Mouse (Mus musculus): ENCODE measurements around the gene Nkd1. TPM values are rescaled to one million over a fixed set of nuclear protein-coding genes. Genes with fewer than 3 reads are reported as not detected.

The Nkd1 gene
- polyA plus RNA-seq, 1 experiment from 2014 or later, result 42.0 TPM

- H3K9ac ChIP-seq, result peak overlapping the region; percentile 66
- H3K9me3 ChIP-seq, result no peaks in the 10 kb centered on the region
- 0 out of 2 replicates have a peak, but pooled peaks cover 10% of the 10 kb centered on the region for H3K27me3 ChIP-seq (replicated peaks)
- peak overlapping the region; percentile 74 for H3K27ac ChIP-seq
- H3K36me3 ChIP-seq, result no peaks in the 10 kb centered on the region
- peak overlapping the region; percentile 98 for H3K4me2 ChIP-seq
- 0% methylated on average over 57 of the region's 65 CpGs for WGBS
- peak overlapping the region; percentile 83 for H3K4me3 ChIP-seq (replicated peaks)
- 0 out of 2 replicates have a peak, but pooled peaks have one; percentile 8 for ATAC-seq (ENCODE audit: insufficient read depth, low FRiP score, low read depth)
- H3K4me1 ChIP-seq, result peaks cover 20% of the 10 kb centered on the region
Observed at GRCm38 (mm10) chr8:88521541-88522414, 624 bp downstream of the Nkd1 start.

DNA sequence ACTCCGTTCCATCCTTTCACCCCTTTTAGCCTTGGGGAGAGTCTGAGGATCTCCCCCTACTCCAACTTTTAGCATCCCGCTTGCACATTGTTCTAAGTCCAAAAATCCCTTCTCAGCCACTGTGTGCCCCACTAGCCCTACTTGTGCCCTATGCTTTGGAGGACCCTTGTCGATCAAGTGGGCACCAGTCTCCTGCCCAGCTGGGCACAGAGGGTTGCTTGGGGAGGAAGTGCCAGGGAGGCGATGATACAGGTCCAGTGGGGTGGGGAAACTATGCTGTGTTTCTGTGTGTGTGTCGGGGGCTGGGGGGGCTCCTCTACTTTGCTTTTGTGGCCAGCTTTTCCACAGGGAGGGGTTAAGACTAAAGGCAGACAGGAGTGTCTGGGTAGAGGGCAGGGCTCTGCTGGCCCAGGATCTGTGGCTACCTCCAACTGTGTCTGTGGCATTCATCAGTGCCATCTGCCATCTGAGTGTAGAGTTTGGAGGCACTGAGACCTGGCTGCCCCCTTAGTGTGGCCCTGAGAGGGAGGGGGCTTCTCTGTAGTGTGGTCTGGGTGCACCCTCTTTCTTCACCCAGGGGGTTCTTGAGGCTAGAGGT lies 1.4 kb downstream of the Nkd1 start:
- Histone ChIP-seq H3K36me3 (no peaks in the 10 kb centered on the region), H3K27ac (no peak overlapping the region), H3K27me3 (replicated peaks) (0 out of 2 replicates have a peak, but pooled peaks cover 10% of the 10 kb centered on the region), H3K9ac (peak overlapping the region; percentile 66; the same call in 1 of the 2 replicates), H3K4me1 (peaks cover 20% of the 10 kb centered on the region), H3K4me3 (replicated peaks) (peak overlapping the region; percentile 83), H3K9me3 (no peaks in the 10 kb centered on the region), H3K4me2 (peak overlapping the region; percentile 98)
- 35% methylated on average over 5 of the region's 5 CpGs for WGBS
- ATAC-seq (ENCODE audit: insufficient read depth, low FRiP score, low read depth), result no peak

GRCm38 (mm10) chr8:88523621-88524020 lies 2.5 kb downstream of the Nkd1 start:
- Histone ChIP-seq H3K9ac (no peak overlapping the region), H3K27ac (no peak overlapping the region), H3K36me3 (no peaks in the 10 kb centered on the region), H3K4me2 (peak overlapping the region; percentile 98), H3K9me3 (no peaks in the 10 kb centered on the region), H3K4me3 (replicated peaks) (peak overlapping the region; percentile 83; the same call in 1 of the 2 replicates), H3K4me1 (peaks cover 20% of the 10 kb centered on the region), H3K27me3 (replicated peaks) (0 out of 2 replicates have a peak, but pooled peaks cover 10% of the 10 kb centered on the region)
- WGBS, result 43% methylated on average over 4 of the region's 4 CpGs
- no peak for ATAC-seq (ENCODE audit: insufficient read depth, low FRiP score, low read depth)

- Histone ChIP-seq H3K27ac (no peak overlapping the region), H3K27me3 (replicated peaks) (0 out of 2 replicates have a peak, but pooled peaks cover 8% of the 10 kb centered on the region), H3K4me3 (replicated peaks) (no peak overlapping the region), H3K36me3 (no peaks in the 10 kb centered on the region; the same call in 1 of the 2 replicates), H3K9me3 (no peaks in the 10 kb centered on the region), H3K4me2 (peak overlapping the region; percentile 98; the same call in 1 of the 2 replicates), H3K4me1 (peaks cover 20% of the 10 kb centered on the region), H3K9ac (no peak overlapping the region)
- WGBS, result 29% methylated on average over 4 of the region's 4 CpGs
- no peak for ATAC-seq (ENCODE audit: insufficient read depth, low FRiP score, low read depth)
Observed at GRCm38 (mm10) chr8:88524132-88524531, 3.0 kb downstream of the Nkd1 start.

GRCm38 (mm10) chr8:88524851-88525250 lies 3.7 kb downstream of the Nkd1 start:
- Histone ChIP-seq H3K4me3 (replicated peaks) (no peak overlapping the region), H3K9ac (no peak overlapping the region), H3K36me3 (no peaks in the 10 kb centered on the region; the same call in 1 of the 2 replicates), H3K27me3 (replicated peaks) (0 out of 2 replicates have a peak, but pooled peaks cover 3% of the 10 kb centered on the region), H3K4me2 (no peak overlapping the region), H3K9me3 (no peaks in the 10 kb centered on the region), H3K4me1 (peaks cover 20% of the 10 kb centered on the region), H3K27ac (no peak overlapping the region)
- 74% methylated on average over 7 of the region's 7 CpGs for WGBS
- no peak for ATAC-seq (ENCODE audit: insufficient read depth, low FRiP score, low read depth)

- peaks cover 20% of the 10 kb centered on the region for H3K4me1 ChIP-seq
- WGBS, result 63% methylated on average over 5 of the region's 5 CpGs
Observed at GRCm38 (mm10) chr8:88526296-88526695, 5.1 kb downstream of the Nkd1 start.

GRCm38 (mm10) chr8:88528186-88528585 lies 7.0 kb downstream of the Nkd1 start:
- Histone ChIP-seq H3K4me2 (no peak overlapping the region), H3K36me3 (no peaks in the 10 kb centered on the region; the same call in 1 of the 2 replicates), H3K4me3 (replicated peaks) (no peak overlapping the region), H3K9me3 (no peaks in the 10 kb centered on the region), H3K4me1 (peaks cover 9% of the 10 kb centered on the region), H3K27me3 (replicated peaks) (no peaks in the 10 kb centered on the region), H3K27ac (no peak overlapping the region), H3K9ac (no peak overlapping the region)
- 71% methylated on average over 9 of the region's 9 CpGs for WGBS
- no peak for ATAC-seq (ENCODE audit: insufficient read depth, low FRiP score, low read depth)

More at GRCm38 (mm10) chr8:88526296-88526695, 5.1 kb downstream of the Nkd1 start:
- H3K9me3 ChIP-seq, result no peaks in the 10 kb centered on the region
- 0 out of 2 replicates have a peak, but pooled peaks cover 3% of the 10 kb centered on the region for H3K27me3 ChIP-seq (replicated peaks)
- no peak for ATAC-seq (ENCODE audit: insufficient read depth, low FRiP score, low read depth)
- H3K4me2 ChIP-seq, result no peak overlapping the region
- no peaks in the 10 kb centered on the region; the same call in 1 of the 2 replicates for H3K36me3 ChIP-seq
- no peak overlapping the region for H3K27ac ChIP-seq
- H3K9ac ChIP-seq, result no peak overlapping the region
- H3K4me3 ChIP-seq (replicated peaks), result no peak overlapping the region

DNA sequence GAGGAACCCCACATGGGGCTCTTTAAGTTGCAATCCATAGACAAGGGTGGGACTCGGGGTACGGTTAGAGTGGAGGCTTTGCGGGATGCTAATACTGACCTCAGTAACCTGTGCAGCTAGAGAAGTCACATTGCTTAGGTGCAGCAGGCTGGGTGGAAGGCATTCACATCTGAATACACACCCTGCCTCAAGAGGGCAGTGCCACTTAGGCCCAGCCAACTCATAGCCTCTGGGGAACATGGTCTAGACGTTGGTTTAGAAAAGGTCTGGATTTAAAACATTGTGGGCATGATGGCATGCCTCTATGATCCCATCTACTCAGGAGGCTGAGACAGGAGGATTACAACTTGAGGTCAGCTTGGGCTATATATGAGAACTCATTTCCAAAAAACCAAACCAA lies 8.6 kb downstream of the Nkd1 start:
- H3K4me2 ChIP-seq, result no peak overlapping the region
- H3K4me1 ChIP-seq, result no peaks in the 10 kb centered on the region; the same call in 1 of the 2 replicates
- 88% methylated on average over 4 of the region's 4 CpGs for WGBS
- H3K36me3 ChIP-seq, result no peaks in the 10 kb centered on the region; the same call in 1 of the 2 replicates
- no peak overlapping the region for H3K4me3 ChIP-seq (replicated peaks)
- H3K9ac ChIP-seq, result no peak overlapping the region
- ATAC-seq (ENCODE audit: insufficient read depth, low FRiP score, low read depth), result no peak
- H3K27ac ChIP-seq, result no peak overlapping the region
- no peaks in the 10 kb centered on the region for H3K9me3 ChIP-seq
- no peaks in the 10 kb centered on the region for H3K27me3 ChIP-seq (replicated peaks)

GRCm38 (mm10) chr8:88537081-88537480 lies 15.9 kb downstream of the Nkd1 start:
- H3K4me3 ChIP-seq (replicated peaks), result no peak overlapping the region
- peak overlapping the region; percentile 48; the same call in 1 of the 2 replicates for H3K27ac ChIP-seq
- ATAC-seq (ENCODE audit: insufficient read depth, low FRiP score, low read depth), result no peak
- H3K27me3 ChIP-seq (replicated peaks), result no peaks in the 10 kb centered on the region
- WGBS, result 48% methylated on average over 2 of the region's 2 CpGs
- no peak overlapping the region for H3K9ac ChIP-seq
- peaks cover 24% of the 10 kb centered on the region; the same call in 1 of the 2 replicates for H3K4me1 ChIP-seq
- H3K36me3 ChIP-seq, result no peaks in the 10 kb centered on the region
- H3K4me2 ChIP-seq, result no peak overlapping the region
- no peaks in the 10 kb centered on the region for H3K9me3 ChIP-seq

- peak; percentile 30; the same call in 1 of the 2 replicates for ATAC-seq (ENCODE audit: insufficient read depth, low FRiP score, low read depth)
- WGBS, result 40% methylated on average over 19 of the region's 19 CpGs
Observed at GRCm38 (mm10) chr8:88537998-88538975, 17.1 kb downstream of the Nkd1 start.

DNA sequence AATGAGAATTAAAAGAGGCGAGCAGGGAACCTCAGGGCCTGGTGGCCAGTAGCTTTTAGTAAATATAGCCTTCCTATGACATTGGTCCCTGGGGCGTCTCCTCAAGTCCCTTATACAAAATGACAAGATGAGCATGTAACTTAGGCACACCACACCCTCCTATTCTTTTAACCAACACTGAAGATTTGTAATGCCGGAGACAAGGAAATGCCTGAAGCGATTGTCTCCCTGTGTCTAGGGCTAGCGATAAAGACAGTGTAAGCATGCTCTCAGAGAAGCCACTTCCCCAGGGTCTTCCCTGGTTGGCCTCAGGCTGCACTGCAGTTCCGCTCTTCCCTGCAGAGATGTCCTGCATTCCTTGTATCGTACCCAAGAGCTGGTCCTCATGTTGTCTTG lies 17.8 kb downstream of the Nkd1 start:
- Histone ChIP-seq H3K9ac (no peak overlapping the region), H3K36me3 (no peaks in the 10 kb centered on the region), H3K27me3 (replicated peaks) (no peaks in the 10 kb centered on the region), H3K4me2 (no peak overlapping the region), H3K4me1 (peaks cover 33% of the 10 kb centered on the region; the same call in 1 of the 2 replicates), H3K4me3 (replicated peaks) (no peak overlapping the region), H3K9me3 (no peaks in the 10 kb centered on the region), H3K27ac (peak overlapping the region; percentile 22; the same call in 1 of the 2 replicates)
- 84% methylated on average over 7 of the region's 7 CpGs for WGBS
- no peak for ATAC-seq (ENCODE audit: insufficient read depth, low FRiP score, low read depth)

More at GRCm38 (mm10) chr8:88537998-88538975, 17.1 kb downstream of the Nkd1 start:
- Histone ChIP-seq H3K4me2 (peak overlapping the region; percentile 3; the same call in 1 of the 2 replicates), H3K27me3 (replicated peaks) (no peaks in the 10 kb centered on the region), H3K36me3 (no peaks in the 10 kb centered on the region), H3K4me3 (replicated peaks) (no peak overlapping the region), H3K9ac (no peak overlapping the region), H3K9me3 (no peaks in the 10 kb centered on the region), H3K4me1 (peaks cover 33% of the 10 kb centered on the region; the same call in 1 of the 2 replicates), H3K27ac (peak overlapping the region; percentile 71)
